Mouse (Mus musculus) adrenal gland, adult (tissue): Measurements from ENCODE around the gene Rfx3.
A peak's percentile ranks its signal among the peaks of the same experiment; 100 is the strongest.

ENCODE experiments used
- DNase-seq, 2 experiments: peaks; one replicate each; pipeline ENCODE4 v3.0.0; 2022 to 2023; ENCODE audit warnings: low spot score in 1 of 2; ENCODE audit not compliant: inconsistent age in 2 of 2

Gene Rfx3

DNA sequence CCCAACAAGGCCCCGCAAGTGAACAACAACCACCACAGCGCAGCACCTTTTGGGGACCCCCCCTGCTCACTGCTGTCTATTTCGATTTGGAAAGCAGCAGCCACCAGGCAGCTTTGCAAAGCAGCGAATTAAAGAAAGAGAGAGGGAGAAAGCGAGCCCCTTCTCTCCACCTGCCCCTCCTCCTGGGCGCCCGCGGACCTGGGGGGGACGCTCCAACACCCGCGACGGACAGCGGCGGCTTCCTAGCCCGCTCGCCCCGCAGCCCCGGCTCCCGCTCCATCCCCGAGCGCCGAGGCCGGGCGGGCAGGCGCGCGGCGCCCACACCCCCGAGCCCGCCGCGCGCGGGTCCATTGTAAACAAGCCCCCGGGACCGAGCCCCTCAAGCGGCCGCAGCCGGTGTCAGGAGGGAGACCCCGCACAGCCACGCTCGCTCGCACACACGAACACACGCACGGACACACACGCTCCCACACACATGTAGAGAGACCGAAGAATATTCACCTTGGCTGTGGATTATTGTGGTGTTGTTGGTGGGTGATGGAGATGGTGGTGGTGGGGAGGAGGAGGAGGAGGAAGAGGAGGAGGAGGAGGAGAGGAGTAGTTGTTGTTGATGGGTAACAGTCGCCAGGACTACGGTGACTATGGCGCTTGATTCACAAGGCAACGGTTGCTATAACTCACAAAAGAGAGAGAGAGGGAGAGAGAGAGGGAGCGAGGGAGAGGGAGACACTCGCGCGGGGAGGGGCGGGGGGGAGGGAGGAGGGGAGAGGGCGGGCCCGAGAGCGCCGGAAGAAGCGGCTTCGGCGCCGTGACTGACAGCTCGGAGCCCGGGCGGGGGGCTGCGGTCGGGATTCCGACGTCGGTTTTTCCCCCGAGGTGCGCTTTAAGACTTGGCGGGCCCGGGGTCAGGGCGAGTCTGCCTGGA lies at the start of gene Rfx3:
Gene Rfx3, minus strand, starts transcription at position 696 of the 925 bp plus-strand sequence.
- peak; percentile 56 to 80 for DNase-seq

DNA sequence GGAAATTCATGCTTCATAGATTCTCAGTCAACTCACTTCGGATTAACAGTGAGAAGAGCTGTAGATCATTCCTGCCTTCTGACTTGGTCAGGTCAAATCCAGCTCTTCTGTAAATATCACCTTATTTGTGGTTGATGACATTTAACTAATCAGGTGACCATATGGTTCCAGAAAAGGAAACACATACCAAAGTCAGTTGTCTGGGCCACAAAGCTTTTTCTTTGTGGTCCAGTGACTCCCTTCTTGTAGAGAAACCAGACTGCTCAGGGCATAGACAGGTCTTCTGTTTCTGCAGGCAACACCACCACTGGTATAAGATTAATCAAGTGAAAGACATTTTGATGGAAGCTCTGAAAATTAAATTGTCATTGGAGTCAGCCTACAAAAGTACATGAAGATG lies 41.1 kb upstream of the Rfx3 start:
- no peak for DNase-seq

GRCm38 (mm10) chr19:28051571-28051970 lies 40.6 kb upstream of the Rfx3 start:
- DNase-seq = no peak

- no peak for DNase-seq
Observed at GRCm38 (mm10) chr19:28049280-28049679, 38.3 kb upstream of the Rfx3 start.

GRCm38 (mm10) chr19:28046806-28047205 lies 35.8 kb upstream of the Rfx3 start:
- no peak for DNase-seq

DNA sequence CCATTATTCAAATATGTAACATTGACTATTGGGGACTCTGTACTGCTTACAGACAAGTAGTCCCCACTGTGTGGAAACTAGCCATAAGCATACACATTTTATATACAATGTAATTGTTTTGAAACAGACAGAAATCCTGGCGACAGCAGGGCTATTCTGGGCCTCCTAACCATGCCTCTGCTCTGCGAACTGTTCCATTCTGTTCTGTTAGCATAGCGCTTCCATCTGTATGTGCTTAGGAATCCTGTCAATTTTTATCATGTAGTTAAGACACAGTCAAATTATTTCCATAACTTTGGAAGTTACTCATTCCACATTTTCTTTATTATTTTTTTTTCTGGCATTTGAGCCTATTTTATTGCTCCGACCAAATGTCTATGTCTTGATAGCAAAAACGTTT lies 34.0 kb upstream of the Rfx3 start:
- DNase-seq = no peak

GRCm38 (mm10) chr19:28011718-28012499 lies 943 bp upstream of the Rfx3 start:
- peak; percentile 84 to 97 for DNase-seq

- peak; percentile 95 to 97 for DNase-seq
Observed at GRCm38 (mm10) chr19:28011396-28011717, 391 bp upstream of the Rfx3 start.

DNA sequence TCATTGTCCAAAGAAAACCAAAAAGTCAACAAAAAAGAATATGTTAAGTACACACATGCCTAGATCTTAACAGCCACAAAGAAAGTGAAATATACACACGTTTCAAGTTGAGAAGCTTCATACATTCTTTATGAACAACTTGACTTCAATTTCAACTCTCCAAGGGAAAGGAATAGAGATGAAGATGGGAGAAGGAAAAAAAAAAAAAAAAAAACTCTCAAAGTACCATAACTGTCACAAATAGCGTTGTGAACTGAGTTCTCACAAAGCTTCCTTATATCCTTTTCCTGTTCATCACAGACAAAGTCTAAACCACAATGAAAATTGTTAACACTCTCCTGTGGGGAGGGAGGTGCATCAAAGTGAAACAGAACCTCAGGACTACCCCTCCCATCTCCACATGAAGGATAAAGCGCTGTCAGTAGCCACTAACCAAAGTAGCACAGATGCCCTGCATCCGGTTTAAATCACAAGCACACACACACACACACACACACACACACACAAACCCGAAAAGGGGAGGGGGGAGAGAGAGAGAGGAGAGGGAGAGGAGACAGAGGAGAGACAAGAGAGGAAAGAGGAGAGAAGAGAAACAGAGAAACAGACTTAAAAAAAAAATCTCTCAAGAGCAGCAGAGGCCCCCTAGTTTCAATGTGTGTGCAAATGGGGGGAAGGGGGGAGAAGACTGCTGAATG lies 1.2 kb downstream of the Rfx3 start:
- peak; percentile 21 to 69 for DNase-seq

- no peak for DNase-seq
Observed at GRCm38 (mm10) chr19:28004190-28004589, 6.8 kb downstream of the Rfx3 start.

- DNase-seq = no peak
Observed at GRCm38 (mm10) chr19:28003474-28003873, 7.5 kb downstream of the Rfx3 start.

- no peak for DNase-seq
Observed at GRCm38 (mm10) chr19:28002708-28003107, 8.3 kb downstream of the Rfx3 start.

DNA sequence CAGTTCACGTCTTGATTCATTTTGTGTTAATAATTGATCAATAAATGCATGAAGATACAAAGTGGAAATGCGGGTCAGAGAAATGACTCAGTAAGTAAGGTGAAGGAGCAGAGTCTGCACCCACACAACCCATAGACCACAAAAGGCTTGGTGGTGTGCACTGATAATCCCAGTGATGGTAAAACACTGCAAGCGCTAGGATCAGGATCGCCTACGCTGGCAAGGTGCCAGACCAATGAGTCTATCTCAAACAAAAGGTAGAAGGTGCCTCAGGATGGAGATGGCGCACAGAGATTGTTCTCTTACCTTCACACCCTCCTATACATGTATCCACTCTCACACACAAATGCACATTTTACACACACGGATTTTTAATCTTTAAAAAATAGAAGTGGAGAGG lies 18.2 kb downstream of the Rfx3 start:
- no peak for DNase-seq

- no peak for DNase-seq
Observed at GRCm38 (mm10) chr19:27988746-27989145, 22.2 kb downstream of the Rfx3 start.

GRCm38 (mm10) chr19:27967590-27967989 lies 43.4 kb downstream of the Rfx3 start:
- no peak for DNase-seq

DNA sequence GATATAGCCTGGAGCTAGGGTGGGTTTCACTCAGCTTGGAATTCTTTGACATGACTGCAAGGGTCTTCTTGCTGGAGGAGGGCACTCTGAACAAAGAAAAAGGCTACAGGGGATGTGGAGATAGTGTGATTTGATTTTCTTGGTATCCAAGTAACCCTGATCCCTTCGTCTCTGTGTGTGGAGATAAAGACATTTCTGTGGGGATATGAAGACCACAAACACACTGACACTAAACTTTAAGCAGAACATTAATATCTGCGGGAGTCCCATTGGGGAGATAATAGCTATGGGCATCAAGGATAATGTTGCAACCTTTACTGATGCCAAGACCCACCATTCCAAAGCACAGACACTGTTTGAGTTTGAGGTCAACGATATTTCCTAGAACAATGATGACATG lies 49.7 kb downstream of the Rfx3 start:
- DNase-seq = no peak

- no peak for DNase-seq
Observed at GRCm38 (mm10) chr19:27935453-27935852, 75.5 kb downstream of the Rfx3 start.

- DNase-seq = no peak
Observed at GRCm38 (mm10) chr19:27931136-27931535, 79.8 kb downstream of the Rfx3 start.

- DNase-seq = no peak
Observed at GRCm38 (mm10) chr19:27926378-27926777, 84.6 kb downstream of the Rfx3 start.

DNA sequence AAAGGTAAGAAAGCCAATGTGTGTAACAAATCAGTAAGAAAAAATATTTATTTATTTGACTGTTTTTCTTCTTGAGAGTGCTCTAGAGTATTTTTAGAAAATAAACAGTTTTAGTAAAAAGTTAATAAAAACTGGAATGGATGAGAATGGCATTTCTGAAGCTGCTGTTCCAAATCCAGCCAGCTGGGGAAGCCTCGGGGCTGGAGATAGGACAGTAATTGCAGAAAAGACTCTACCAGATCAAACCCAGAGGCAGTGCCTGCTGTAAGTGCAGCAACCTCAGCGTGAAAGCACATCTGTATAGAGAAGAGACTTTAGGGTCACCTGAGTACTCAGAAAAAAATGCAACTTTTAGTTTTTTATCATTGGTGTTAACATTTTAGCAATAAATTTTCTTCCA lies 91.9 kb downstream of the Rfx3 start:
- peak in 1 of 2 experiments; percentile 34 for DNase-seq

DNA sequence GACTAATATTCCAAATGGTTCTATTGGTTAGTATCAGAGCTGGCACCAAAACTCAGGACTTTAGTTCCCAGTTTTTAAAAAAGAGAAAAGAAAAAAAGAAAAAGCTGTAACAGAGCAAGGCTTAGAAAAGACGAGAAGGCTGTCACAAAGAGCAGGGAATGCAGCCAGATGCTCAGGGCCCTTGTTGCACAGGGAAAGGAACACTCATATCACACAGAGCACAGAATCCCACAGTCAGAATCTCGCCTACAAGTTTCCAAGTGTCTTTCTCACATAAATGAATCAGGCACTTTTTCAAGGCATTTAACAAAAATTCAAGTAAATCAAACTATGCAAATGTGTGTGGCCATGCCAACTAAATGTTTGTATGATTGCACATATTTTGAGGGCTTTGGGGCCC lies 94.5 kb downstream of the Rfx3 start:
- no peak for DNase-seq

GRCm38 (mm10) chr19:27906976-27907375 lies 104.0 kb downstream of the Rfx3 start:
- DNase-seq = peak in 1 of 2 experiments; percentile 63
